Mouse (Mus musculus) telencephalon, adult 2 months (tissue): Measurements from ENCODE around the gene A530084C06Rik.
A peak's percentile ranks its signal among the peaks of the same experiment; 100 is the strongest.

Experiments
- DNase-seq: peaks from one replicate; pipeline ENCODE4 v3.0.0-alpha.2; 2011; ENCODE audit warnings: low read depth, low spot score

A530084C06Rik gene

DNA sequence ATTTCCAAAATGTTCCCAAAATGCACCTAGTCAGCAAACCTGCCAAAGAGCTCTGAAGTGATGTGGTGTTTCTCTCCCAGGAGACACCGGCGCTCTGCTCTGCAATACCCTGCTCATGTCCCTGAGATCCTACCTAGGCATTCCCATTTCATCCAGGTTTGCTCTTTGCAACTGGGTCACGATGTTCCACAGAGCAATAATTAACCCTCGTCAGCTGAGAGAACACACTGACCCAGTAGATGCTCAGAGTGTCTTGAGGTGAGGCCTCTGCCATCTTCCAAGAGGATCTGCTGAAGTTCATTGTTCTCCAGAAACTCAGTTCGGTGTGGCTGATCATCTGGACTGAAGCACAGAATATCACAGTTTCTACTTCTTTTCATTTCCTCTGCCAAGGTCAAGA, 16.1 kb downstream of the A530084C06Rik start:
- no peak for DNase-seq

DNA sequence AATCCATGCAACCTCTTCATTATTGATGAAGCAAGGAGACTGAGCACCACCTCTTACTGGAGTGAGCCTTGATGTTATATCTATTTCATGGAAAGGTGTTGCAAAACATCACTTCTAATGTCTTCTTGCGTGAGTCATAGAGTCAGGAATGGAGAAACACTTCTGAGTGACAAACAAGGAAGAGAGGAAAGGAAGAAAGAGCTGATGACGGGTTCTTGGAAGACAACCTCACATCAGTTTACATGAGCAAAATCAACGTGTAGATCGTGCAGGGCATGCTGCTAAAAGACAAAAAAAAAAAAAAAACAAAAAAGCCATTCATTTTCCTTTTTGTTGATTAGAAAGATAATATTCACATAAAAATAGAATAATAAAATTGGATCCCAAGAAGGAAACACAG, 24.4 kb downstream of the A530084C06Rik start:
- DNase-seq, result no peak

DNA sequence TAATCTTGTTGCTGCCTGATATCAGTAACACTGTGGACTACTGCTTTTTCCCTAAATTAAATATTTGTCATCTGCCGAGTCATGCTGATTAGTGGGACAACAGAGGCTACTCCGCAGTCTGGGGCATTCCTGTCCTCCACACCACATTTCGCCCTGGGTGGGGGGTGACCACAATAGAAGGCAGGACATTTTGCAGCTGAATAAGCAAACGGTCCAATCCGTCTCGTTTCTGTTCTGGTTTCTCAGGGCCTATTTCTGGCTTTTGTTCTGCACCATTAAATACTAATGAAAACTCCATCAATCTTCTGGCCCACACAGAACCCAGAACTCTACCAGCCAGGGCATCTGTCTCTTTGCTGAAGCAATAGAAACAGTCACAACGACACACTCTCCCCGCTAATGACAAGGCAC, 27.5 kb downstream of the A530084C06Rik start:
- DNase-seq, result peak; percentile 5

DNA sequence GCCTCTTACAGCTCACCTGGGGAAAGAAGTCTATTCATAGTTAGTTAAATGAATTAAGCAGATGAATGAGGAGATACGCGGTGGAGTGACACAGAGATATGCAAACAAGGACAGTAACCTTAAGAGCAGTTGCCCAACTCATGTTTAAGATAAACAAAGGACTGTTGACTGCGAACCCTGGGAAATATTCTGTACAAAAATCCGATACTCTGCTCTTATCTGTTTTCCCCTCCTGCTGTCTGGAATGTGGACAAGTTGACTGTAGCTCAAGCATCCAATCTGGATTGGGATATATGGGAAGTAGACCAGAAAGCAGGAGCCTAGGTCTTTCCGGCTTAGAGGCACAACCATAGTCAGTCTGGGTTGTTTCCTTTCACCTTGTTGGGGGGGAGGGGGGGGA, 27.9 kb downstream of the A530084C06Rik start:
- no peak for DNase-seq

DNA sequence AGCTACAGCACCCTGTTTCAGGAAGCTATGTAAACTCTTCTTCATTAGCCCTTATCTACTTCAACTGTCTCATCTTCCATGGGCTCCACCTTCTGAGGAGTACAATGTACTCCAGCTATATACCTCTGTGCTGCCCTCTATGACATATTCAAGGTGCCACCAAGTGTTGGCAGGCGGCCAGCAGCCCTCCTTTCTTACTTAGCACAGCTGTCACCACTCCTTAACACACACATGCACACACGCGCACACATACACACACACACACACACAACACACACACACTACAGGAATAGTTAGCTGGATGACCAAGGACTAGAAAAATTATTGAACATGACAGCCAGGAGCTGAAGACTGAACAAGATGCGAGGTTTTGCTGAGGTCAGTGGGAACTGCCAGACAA, 34.2 kb downstream of the A530084C06Rik start:
- no peak for DNase-seq

DNA sequence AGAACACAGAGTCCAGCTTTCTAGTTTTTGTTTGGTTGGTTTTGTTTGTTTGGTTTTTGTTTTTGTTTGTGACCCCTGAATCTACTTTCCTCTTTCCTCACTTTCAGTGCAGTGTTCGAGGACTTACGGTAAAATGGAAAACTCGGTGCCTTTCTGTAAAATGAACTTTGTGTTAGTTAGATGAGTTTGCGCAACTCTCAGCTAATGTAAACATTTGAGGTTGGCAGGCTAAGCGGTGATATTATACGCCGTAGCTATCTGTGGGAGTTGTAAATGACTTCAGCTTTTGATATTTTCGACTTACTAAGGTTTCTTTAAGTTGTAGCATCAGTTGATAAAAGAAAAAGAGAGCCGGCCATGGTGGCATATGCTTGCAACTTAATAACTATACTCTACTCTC, 40.2 kb downstream of the A530084C06Rik start:
- DNase-seq, result no peak

DNA sequence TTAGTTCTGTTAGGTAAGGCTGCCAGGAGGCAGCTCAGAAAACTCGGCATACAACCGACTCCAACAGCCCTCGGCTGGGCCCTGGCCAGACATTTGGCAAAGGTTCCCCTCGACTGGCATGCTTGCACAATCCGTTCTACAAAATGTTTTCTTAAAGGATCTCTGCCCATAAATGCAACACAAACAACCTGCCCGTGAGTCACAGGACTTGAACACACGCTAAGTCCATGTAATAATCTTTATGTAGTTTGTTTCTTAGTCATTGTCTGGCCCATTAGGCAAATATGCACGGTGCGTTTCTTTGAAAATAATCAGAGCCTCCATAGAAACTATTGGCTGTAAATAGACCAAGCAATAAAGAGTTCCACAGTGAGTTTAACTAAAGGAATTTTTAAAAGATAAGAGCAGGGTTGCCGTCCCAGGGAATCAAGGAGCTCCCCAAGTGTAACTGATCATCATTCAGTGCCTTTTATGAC, 40.7 kb downstream of the A530084C06Rik start:
- DNase-seq, result no peak

DNA sequence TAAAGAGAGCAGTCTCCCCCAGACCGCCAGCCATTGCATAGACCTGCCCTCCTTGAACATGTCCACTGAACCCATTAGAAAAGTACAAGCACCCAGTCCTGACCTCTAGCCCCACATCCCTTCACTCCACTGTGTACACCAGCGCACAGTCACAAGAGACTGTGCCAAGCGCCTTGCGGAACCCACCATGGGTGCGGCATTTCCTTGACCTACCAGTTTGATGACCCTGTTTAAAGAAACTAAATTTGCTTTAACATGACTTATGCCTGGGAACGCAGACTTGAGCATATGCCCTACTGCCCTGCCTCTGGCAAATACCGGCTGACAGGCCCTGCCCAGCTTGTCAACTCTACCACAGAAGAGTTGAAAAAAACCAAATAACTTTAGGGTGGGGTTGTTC, 43.9 kb downstream of the A530084C06Rik start:
- no peak for DNase-seq

DNA sequence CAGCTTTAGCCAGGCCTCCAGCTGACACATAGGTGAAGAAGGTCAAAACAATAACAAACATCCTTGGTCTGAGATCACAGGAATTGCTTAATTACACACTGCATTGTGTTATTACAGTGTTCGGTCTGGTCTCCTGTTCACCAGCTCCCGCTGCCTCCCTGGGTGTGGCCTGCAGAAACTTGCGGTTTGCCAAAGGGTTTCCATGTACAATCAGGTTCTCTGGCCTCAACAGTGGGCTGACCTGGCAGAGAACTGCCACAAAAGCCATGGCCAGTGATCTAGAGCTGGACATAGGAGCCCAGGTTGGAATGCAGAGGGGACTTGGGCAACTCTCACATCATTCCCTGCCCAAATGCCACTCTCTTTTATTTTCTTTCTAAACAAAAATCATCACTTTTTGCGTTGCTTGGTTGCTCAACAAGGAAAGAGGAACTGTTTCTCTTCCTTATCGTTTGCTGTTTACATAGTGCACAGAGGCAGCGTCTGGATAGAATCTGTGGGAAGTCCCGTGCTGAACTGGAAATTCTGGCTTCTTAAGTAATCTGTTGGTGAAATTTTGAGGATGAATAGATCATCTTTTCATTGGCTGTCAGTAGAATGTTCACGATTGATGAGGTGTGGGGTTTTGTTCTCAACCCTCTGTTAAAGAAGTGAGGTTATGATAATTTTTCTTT, 52.5 kb downstream of the A530084C06Rik start:
- DNase-seq, result no peak
